Mouse (Mus musculus) c-Kit-positive CD71-positive TER-119-positive erythroid progenitor cells, embryonic 14.5 days (primary cell): Measurements from ENCODE around the gene Tmem131l.

Source experiments
- DNase-seq: peaks from one replicate; pipeline ENCODE4 v3.0.0-alpha.2; 2013; ENCODE audit warnings: low spot score

Tmem131l gene

GRCm38 (mm10) chr3:84046206-84046605 lies 6.2 kb upstream of the Tmem131l start:
- no peak for DNase-seq

GRCm38 (mm10) chr3:84041739-84042138 lies 1.8 kb upstream of the Tmem131l start:
- DNase-seq: peak; percentile 75

GRCm38 (mm10) chr3:84040476-84041082 lies 604 bp upstream of the Tmem131l start:
- DNase-seq: peak; percentile 64

- DNase-seq: no peak
Measured at GRCm38 (mm10) chr3:84038981-84039645, 862 bp downstream of the Tmem131l start.

GRCm38 (mm10) chr3:84038126-84038525 lies 1.8 kb downstream of the Tmem131l start:
- no peak for DNase-seq

- DNase-seq: no peak
Measured at GRCm38 (mm10) chr3:84037536-84037935, 2.4 kb downstream of the Tmem131l start.

- no peak for DNase-seq
Measured at GRCm38 (mm10) chr3:84036866-84037265, 3.1 kb downstream of the Tmem131l start.

- no peak for DNase-seq
Measured at GRCm38 (mm10) chr3:84035728-84036364, 4.1 kb downstream of the Tmem131l start.

GRCm38 (mm10) chr3:84034115-84034780 lies 5.7 kb downstream of the Tmem131l start:
- no peak for DNase-seq

- DNase-seq: no peak
Measured at GRCm38 (mm10) chr3:84032933-84033730, 6.8 kb downstream of the Tmem131l start.

- DNase-seq: no peak
Measured at GRCm38 (mm10) chr3:84032419-84032818, 7.6 kb downstream of the Tmem131l start.

- DNase-seq: no peak
Measured at GRCm38 (mm10) chr3:84031216-84031615, 8.8 kb downstream of the Tmem131l start.

GRCm38 (mm10) chr3:84028968-84029367 lies 11.0 kb downstream of the Tmem131l start:
- no peak for DNase-seq

- no peak for DNase-seq
Measured at GRCm38 (mm10) chr3:84027691-84028159, 12.2 kb downstream of the Tmem131l start.

- no peak for DNase-seq
Measured at GRCm38 (mm10) chr3:84024512-84025072, 15.4 kb downstream of the Tmem131l start.

- no peak for DNase-seq
Measured at GRCm38 (mm10) chr3:84022723-84023122, 17.3 kb downstream of the Tmem131l start.

GRCm38 (mm10) chr3:84022201-84022584 lies 17.8 kb downstream of the Tmem131l start:
- DNase-seq: no peak

- no peak for DNase-seq
Measured at GRCm38 (mm10) chr3:84021217-84022200, 18.5 kb downstream of the Tmem131l start.

GRCm38 (mm10) chr3:84020528-84020927 lies 19.4 kb downstream of the Tmem131l start:
- DNase-seq: no peak

GRCm38 (mm10) chr3:84015484-84016016 lies 24.4 kb downstream of the Tmem131l start:
- no peak for DNase-seq
